Mouse (Mus musculus): Measurements from ENCODE around the gene Gmps. TPM values are rescaled to one million over a fixed set of nuclear protein-coding genes. Genes with fewer than 3 reads are reported as not detected.

Gmps gene
- 10 to 100 TPM; 47.9 to 49.8 TPM for total RNA-seq (2021)

- DNase-seq, result peak; percentile 89
These were observed at the start of gene Gmps for GRCm38 (mm10) chr3:63975955-63976908. Gmps (plus strand) TSS chr3:63976106.

GRCm38 (mm10) chr3:63928878-63929859, 46.7 kb upstream of the Gmps start, which contains the start of gene E130311K13Rik:
E130311K13Rik (minus strand) TSS chr3:63929472.
- DNase-seq, result peak; percentile 87 to 89

DNA sequence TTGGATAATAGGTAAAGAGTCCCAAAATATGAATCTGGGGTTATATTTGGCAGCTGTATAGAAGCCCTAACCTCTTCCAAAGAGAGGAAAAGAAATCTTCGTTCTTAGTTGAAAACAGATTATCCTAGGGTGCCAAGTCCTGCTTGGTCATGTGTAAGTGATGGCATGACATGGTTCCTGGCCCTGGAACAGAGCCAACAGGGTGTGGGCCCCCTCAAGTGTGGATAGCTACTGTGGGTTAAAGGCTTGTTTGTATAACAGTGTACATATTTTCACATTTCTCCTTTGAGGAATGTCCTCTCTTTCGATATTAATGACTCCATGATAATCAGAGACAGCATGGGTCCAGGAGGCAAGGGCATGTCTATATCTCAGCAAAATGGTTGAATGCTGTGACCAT, 37.0 kb upstream of the Gmps start:
- DNase-seq, result no peak

DNA sequence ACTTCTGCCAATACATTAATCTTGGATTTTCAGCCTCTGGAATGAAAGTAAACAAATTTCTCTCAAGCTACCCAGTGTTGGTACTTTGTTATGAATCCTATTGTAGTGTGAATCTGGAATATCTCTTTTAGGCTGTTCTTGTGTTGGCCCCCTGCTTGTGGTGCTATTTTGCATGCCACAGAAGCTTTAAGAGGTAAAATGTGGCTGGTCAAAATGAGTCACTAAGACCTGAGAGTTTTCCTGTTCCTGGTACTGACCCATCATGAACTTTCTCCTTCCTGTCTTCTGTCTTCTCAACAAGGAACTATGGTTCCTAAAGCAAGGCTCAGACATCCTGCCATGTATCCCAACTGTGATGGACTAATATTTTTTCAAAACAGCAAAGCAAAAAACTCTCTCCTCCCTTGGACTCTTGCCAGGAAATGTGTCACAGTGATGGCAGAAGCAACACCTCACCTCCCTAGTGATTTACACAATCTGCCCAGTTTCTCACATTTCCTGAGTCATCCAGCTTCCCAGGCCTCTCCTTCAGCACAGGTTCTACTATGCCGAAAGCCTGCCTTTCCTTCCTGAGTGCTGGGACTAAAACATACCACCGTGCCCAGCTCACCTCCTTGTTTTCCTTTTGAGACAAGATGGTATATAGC, 34.6 kb upstream of the Gmps start:
- DNase-seq, result peak in 1 of 2 experiments; percentile 17

DNA sequence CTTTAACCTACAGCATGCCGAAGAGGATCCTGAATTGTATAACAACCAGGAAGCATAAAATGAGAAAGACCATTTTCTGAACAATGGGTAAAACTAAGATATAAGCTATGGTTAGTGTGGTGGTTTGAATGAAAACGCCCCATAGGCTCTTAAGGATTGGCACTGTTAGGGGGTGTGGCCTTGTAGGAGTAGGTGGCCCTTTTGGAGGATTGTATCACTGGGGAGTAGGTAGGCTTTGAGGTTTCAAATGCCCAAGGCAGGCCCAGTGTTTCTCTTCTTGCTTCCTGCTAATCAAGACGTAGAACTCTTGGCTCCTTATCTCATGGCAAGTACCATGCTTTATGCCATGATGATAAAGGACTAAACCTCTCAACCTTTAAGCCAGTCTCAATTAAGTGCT, 26.1 kb upstream of the Gmps start:
- no peak for DNase-seq

GRCm38 (mm10) chr3:63963421-63964099, 12.3 kb upstream of the Gmps start:
- no peak for DNase-seq

DNA sequence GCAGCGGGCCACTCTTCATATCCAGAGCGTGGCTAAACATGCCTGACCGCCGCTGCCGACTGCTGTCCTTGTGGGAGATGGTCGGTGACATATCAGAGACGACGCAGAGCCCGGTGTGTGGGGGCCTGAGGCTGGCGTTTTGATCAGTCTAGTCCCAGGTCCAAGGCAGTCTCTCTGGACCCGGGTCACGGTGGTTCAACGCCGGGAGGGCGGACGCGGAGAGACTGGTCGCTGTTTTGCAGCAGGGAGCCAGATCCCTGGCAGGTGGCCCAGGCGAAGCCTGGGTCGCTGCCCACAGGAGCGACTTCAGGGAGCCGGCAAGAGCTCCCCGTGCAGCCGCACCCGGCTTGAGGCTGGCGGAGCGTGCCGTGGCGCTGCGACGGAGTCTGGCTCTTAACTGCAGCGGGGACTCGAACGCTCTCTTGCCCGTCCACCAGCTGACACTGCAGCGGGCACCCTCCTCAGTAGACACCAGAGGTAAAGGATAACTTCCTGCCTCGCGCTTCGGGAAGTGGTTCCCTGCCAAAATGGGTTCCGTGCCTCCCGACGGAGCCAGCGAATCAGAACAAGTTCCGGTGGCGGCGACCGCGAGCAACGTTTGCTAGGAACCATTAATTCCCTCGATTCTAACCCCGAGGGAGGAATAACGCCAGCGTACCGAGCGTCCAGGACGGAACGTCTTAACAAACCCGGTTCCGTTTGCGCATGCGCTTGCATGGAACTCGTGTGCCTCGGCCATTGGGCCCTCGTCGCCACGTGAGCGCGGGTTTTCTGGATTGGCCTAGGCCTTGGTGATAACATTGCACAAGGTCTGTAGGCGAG, 11.6 kb upstream of the Gmps start, which contains the start of gene Slc33a1:
Slc33a1 (minus strand) TSS at position 669 of the 822 bp plus-strand sequence.
- DNase-seq, result peak; percentile 98 to 99

- no peak for DNase-seq
These were observed 11.0 kb upstream of the Gmps start for GRCm38 (mm10) chr3:63964922-63965249.

DNA sequence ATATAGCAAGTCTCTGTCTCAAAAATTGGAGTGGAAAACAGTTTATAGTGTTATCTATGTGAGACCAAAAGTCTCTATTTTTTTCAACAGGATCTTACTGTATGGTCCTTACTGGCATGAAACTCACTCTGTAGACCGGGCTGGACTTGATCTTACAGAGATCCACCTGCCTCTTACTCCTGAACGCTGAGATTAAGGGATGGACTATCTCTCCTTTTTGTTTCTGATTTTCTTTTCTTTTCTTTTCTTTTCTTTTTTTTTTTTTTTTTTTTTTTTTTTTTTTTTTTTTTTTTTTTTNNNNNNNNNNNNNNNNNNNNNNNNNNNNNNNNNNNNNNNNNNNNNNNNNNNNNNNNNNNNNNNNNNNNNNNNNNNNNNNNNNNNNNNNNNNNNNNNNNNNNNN, 10.0 kb upstream of the Gmps start:
- DNase-seq, result no peak

DNA sequence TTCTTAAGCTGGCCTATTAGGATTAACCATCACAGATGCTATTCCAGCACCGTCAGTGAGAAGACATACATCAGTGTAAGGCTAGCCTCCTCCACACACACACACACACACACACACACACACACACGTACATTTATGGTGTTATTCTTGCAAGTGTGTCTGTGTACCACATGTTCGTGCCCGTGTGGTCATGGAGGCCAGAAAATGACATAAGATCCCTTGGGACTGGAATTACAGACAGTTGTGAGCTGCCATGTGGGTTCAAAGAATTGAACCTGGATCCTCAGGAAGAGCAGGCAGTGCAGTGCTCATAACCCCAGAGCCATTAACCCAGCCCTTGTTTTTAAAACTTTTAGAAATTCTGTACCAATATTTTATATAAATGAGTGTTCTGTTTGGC, 2.0 kb downstream of the Gmps start:
- DNase-seq, result no peak

DNA sequence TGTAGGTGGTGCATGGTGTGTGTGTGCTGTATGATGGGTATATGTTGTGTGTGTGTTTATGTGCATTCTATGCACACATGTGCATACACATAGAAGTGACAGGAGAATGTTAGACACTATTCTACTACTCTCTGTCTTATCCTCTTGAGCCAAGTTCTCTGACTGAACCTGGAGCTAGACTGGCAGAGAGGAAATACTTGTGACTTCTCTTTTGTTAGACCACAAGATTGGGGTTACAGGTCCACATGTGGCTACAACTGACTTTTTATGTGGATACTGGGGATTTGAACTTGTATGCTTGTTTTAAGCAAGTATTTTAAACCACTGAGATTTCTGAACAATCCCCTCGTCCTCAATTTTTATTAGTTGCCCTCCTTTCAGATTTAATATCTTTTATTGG, 10.8 kb downstream of the Gmps start:
- DNase-seq, result no peak

- no peak for DNase-seq
These were observed 13.0 kb downstream of the Gmps start for GRCm38 (mm10) chr3:63988722-63989440.

DNA sequence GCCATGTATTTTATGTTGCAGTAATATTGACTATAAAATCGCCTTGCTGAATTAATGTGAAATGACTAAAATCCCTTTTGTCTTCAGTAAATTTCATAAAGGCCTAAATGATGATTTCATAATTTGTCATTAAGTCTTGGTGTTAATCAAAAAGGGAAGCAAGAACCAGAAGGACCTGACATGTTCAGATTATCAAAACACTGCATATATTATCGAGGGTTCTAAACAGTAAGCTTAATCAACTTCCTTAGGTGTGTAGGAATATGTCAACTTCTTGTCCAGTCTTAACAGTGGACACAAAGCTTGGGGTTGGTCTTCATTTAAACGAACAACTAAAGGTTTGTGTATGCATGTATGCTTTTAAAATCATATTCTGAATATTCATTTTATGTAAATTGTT, 45.5 kb downstream of the Gmps start:
- DNase-seq, result no peak

GRCm38 (mm10) chr3:64021867-64022266, 46.0 kb downstream of the Gmps start:
- no peak for DNase-seq

DNA sequence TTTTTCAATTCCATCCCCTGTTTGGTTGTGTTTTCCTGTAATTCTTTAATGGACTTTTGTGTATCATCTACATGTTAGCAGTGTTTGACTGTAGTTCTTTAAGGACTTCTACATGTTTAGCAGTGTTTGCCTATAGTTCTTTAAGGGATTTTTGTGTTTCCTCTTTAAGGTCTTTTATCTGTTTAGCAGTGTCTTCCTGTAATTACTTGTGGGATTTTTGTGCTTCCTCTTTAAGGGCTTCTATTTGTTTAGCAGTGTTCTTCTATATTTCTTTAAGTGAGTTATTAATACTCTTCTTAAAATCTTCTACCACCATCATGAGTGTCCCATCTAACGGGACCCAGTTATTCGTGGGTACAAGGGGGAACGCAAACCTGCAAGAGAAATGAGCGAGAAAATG, 53.9 kb downstream of the Gmps start:
- DNase-seq, result no peak

DNA sequence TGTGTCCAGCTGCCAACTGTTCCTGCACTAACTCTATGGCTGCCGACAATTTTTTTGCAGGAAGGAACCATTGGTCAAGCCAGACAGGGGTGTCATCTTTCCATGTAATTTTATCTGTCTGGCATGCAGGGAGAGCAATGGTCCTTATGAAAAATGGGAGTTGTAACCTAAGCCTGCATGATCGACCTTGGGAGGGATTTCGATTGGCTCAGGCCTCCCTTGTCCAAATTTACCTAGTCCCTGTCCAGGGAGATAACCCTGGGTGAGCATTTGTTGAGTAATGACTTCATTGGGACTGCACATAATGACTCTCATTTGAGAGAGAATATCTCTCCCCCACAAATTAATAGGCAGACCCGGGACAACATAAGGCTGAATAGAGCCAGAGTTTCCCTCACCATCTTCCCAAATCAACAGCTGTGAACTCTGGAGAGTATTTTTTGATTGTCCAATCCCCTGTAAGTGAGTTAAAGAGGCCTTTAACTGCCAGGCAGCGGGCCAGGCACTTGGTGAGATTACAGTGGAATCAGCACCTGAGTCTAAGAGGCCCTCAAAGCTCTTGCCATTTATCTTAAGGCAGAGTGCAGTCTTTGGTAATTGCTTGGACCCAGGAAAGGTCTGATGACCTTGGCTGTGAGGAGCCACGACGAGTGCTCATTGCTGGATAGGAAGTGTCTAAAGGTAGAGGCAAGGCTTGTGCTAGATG, 62.4 kb downstream of the Gmps start:
- no peak for DNase-seq

- DNase-seq, result peak; percentile 83 to 84
These were observed 64.2 kb downstream of the Gmps start for GRCm38 (mm10) chr3:64039818-64040784.

All from layer of hippocampus, postnatal 36 days (tissue).